Mouse (Mus musculus): ENCODE results near the gene Selplg. TPM values are rescaled to one million over a fixed set of nuclear protein-coding genes. Genes with fewer than 3 reads are reported as not detected.
A peak's percentile ranks its signal among the peaks of the same experiment; 100 is the strongest.

Gene Selplg
- polyA plus RNA-seq, 1 experiment = 20.5 TPM

GRCm38 (mm10) chr5:113827991-113828411 lies 4.4 kb downstream of the Selplg start:
- no peak overlapping the region for H3K4me3 ChIP-seq (ENCODE audit: insufficient read depth, low read depth, low read length)
- DNase-seq = no peak
- H3K27ac ChIP-seq (ENCODE audit: insufficient read depth, low read depth, low read length) = no peak overlapping the region
- H3K36me3 ChIP-seq (ENCODE audit: control insufficient read depth, insufficient read depth, low read length) = no peaks in the 10 kb centered on the region
- WGBS = 62% methylated on average over 4 of the region's 4 CpGs
- TF ChIP-seq CTCF (conservative IDR thresholded peaks at IDR 0.05; ENCODE audit: insufficient read depth, insufficient read length, low read depth, low read length) (no peak), POLR2A (IDR thresholded peaks at IDR 0.05; ENCODE audit: low read depth, low read length) (no peak)
- H3K4me1 ChIP-seq (ENCODE audit: control insufficient read depth, insufficient read depth, low read length) = no peaks in the 10 kb centered on the region
- H3K27me3 ChIP-seq (replicated peaks; ENCODE audit: control insufficient read depth, insufficient read depth, low read length) = no peaks in the 10 kb centered on the region

- H3K36me3 ChIP-seq (ENCODE audit: control insufficient read depth, insufficient read depth, low read length) = no peaks in the 10 kb centered on the region
- no peak for DNase-seq
- H3K27ac ChIP-seq (ENCODE audit: insufficient read depth, low read depth, low read length) = no peak overlapping the region
- H3K4me3 ChIP-seq (ENCODE audit: insufficient read depth, low read depth, low read length) = no peak overlapping the region
- no peaks in the 10 kb centered on the region for H3K27me3 ChIP-seq (replicated peaks; ENCODE audit: control insufficient read depth, insufficient read depth, low read length)
- TF ChIP-seq CTCF (conservative IDR thresholded peaks at IDR 0.05; ENCODE audit: insufficient read depth, insufficient read length, low read depth, low read length) = no peak
- TF ChIP-seq POLR2A (IDR thresholded peaks at IDR 0.05; ENCODE audit: low read depth, low read length) = no peak
- 71% methylated on average over 4 of the region's 4 CpGs for WGBS
- no peaks in the 10 kb centered on the region for H3K4me1 ChIP-seq (ENCODE audit: control insufficient read depth, insufficient read depth, low read length)
These were observed 5.8 kb downstream of the Selplg start for GRCm38 (mm10) chr5:113826619-113827018.

DNA sequence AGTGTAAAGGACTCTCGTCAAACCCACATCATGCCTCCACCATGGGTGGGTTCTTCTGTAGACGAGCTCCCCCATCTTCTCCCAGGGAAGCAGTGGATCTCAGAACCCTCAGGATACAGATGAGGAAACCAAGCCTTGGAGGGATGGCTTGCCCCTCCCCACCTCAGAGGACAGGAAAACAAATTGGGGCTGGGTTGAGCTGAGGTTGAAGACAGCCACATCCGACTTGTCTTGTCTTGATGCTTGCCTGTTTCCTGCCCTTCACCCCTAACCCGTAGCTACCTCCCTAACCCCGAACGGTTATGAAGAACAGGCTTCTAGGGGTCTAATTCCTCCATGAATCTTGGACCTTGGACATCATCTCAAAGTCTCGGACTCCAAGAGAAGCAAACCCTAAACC lies 6.9 kb downstream of the Selplg start:
- Histone ChIP-seq H3K27me3 (replicated peaks; ENCODE audit: control insufficient read depth, insufficient read depth, low read length) (no peaks in the 10 kb centered on the region), H3K36me3 (ENCODE audit: control insufficient read depth, insufficient read depth, low read length) (no peaks in the 10 kb centered on the region), H3K4me1 (ENCODE audit: control insufficient read depth, insufficient read depth, low read length) (no peaks in the 10 kb centered on the region), H3K27ac (ENCODE audit: insufficient read depth, low read depth, low read length) (no peak overlapping the region), H3K4me3 (ENCODE audit: insufficient read depth, low read depth, low read length) (no peak overlapping the region)
- WGBS = 65% methylated on average over 7 of the region's 7 CpGs
- no peak for DNase-seq
- TF ChIP-seq CTCF (conservative IDR thresholded peaks at IDR 0.05; ENCODE audit: insufficient read depth, insufficient read length, low read depth, low read length) (no peak), POLR2A (IDR thresholded peaks at IDR 0.05; ENCODE audit: low read depth, low read length) (no peak)

DNA sequence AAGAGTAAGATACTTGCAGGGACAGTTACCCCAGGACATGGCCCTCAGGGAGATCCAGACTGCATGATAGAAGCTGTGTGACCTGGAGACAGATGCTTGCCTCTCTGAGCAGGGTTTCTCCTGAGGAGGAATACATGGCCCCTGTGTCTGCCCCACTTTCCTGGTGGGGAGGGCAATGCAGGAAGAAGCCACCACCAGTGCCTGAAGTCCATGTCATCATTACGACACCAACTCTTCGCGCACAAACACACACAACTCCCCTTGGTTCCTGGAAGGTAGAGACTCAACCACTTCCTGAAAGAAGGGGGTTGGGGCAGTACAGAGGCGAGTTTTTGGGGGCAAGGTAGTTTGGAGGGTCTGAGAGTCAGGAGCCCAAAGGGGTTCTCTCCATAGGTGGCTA lies 8.2 kb downstream of the Selplg start:
- no peaks in the 10 kb centered on the region for H3K27me3 ChIP-seq (replicated peaks; ENCODE audit: control insufficient read depth, insufficient read depth, low read length)
- DNase-seq = no peak
- no peak overlapping the region for H3K27ac ChIP-seq (ENCODE audit: insufficient read depth, low read depth, low read length)
- 77% methylated on average over 4 of the region's 4 CpGs for WGBS
- H3K4me1 ChIP-seq (ENCODE audit: control insufficient read depth, insufficient read depth, low read length) = no peaks in the 10 kb centered on the region
- TF ChIP-seq POLR2A (IDR thresholded peaks at IDR 0.05; ENCODE audit: low read depth, low read length) = no peak
- H3K36me3 ChIP-seq (ENCODE audit: control insufficient read depth, insufficient read depth, low read length) = no peaks in the 10 kb centered on the region
- no peak overlapping the region for H3K4me3 ChIP-seq (ENCODE audit: insufficient read depth, low read depth, low read length)

- DNase-seq = no peak
- TF ChIP-seq POLR2A (IDR thresholded peaks at IDR 0.05; ENCODE audit: low read depth, low read length) (no peak), CTCF (conservative IDR thresholded peaks at IDR 0.05; ENCODE audit: insufficient read depth, insufficient read length, low read depth, low read length) (no peak)
These were observed 13.9 kb downstream of the Selplg start for GRCm38 (mm10) chr5:113818572-113818971.

GRCm38 (mm10) chr5:113815638-113816152 lies 16.7 kb downstream of the Selplg start:
- no peak overlapping the region for H3K4me3 ChIP-seq (ENCODE audit: insufficient read depth, low read depth, low read length)
- no peaks in the 10 kb centered on the region for H3K27me3 ChIP-seq (replicated peaks; ENCODE audit: control insufficient read depth, insufficient read depth, low read length)
- H3K4me1 ChIP-seq (ENCODE audit: control insufficient read depth, insufficient read depth, low read length) = no peaks in the 10 kb centered on the region
- peak; percentile 62 for DNase-seq
- TF ChIP-seq POLR2A (IDR thresholded peaks at IDR 0.05; ENCODE audit: low read depth, low read length) (no peak), CTCF (conservative IDR thresholded peaks at IDR 0.05; ENCODE audit: insufficient read depth, insufficient read length, low read depth, low read length) (peak; percentile 76)
- H3K27ac ChIP-seq (ENCODE audit: insufficient read depth, low read depth, low read length) = no peak overlapping the region
- no peaks in the 10 kb centered on the region for H3K36me3 ChIP-seq (ENCODE audit: control insufficient read depth, insufficient read depth, low read length)
- WGBS = 11% methylated on average over 15 of the region's 15 CpGs

More at GRCm38 (mm10) chr5:113818572-113818971, 13.9 kb downstream of the Selplg start:
- H3K4me3 ChIP-seq (ENCODE audit: insufficient read depth, low read depth, low read length) = no peak overlapping the region
- H3K27ac ChIP-seq (ENCODE audit: insufficient read depth, low read depth, low read length) = no peak overlapping the region
- H3K36me3 ChIP-seq (ENCODE audit: control insufficient read depth, insufficient read depth, low read length) = no peaks in the 10 kb centered on the region
- no peaks in the 10 kb centered on the region for H3K27me3 ChIP-seq (replicated peaks; ENCODE audit: control insufficient read depth, insufficient read depth, low read length)
- no peaks in the 10 kb centered on the region for H3K4me1 ChIP-seq (ENCODE audit: control insufficient read depth, insufficient read depth, low read length)
- 58% methylated on average over 14 of the region's 14 CpGs for WGBS

DNA sequence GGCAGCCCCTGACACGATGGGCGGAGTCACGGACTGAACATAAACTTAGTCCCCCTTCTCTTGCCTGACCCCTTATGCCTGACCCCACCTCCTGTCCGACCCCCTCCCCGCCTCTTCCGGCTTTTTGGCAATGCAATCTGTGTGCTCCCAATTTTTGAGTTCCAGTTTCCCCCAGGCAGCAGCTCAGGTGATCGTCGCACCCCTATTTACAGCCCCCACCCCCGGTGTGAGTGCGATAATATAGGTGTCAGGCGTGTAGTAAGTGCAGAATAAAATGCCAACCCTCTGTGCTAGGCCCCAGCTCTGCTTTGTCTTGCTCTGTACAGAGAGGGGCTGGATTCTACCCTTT lies 17.4 kb downstream of the Selplg start:
- 52% methylated on average over 9 of the region's 11 CpGs for WGBS
- H3K27ac ChIP-seq (ENCODE audit: insufficient read depth, low read depth, low read length) = no peak overlapping the region

More for the DNA sequence above, 17.4 kb downstream of the Selplg start:
- Histone ChIP-seq H3K27me3 (replicated peaks; ENCODE audit: control insufficient read depth, insufficient read depth, low read length) (no peaks in the 10 kb centered on the region), H3K4me3 (ENCODE audit: insufficient read depth, low read depth, low read length) (no peak overlapping the region), H3K36me3 (ENCODE audit: control insufficient read depth, insufficient read depth, low read length) (no peaks in the 10 kb centered on the region), H3K4me1 (ENCODE audit: control insufficient read depth, insufficient read depth, low read length) (no peaks in the 10 kb centered on the region)
- TF ChIP-seq POLR2A (IDR thresholded peaks at IDR 0.05; ENCODE audit: low read depth, low read length) (no peak), CTCF (conservative IDR thresholded peaks at IDR 0.05; ENCODE audit: insufficient read depth, insufficient read length, low read depth, low read length) (no peak)
- DNase-seq = no peak

All from kidney, adult 2 months (tissue).